Mouse (Mus musculus): ENCODE results near the gene Qars. TPM values are rescaled to one million over a fixed set of nuclear protein-coding genes. Genes with fewer than 3 reads are reported as not detected.
A peak's percentile ranks its signal among the peaks of the same experiment; 100 is the strongest.

Gene Qars
- polyA plus RNA-seq (2015; fragmentation: Nextera tagmentation; extraction: Ambion mirVana), result 63.1 and 66.1 TPM in 2 replicates

DNA sequence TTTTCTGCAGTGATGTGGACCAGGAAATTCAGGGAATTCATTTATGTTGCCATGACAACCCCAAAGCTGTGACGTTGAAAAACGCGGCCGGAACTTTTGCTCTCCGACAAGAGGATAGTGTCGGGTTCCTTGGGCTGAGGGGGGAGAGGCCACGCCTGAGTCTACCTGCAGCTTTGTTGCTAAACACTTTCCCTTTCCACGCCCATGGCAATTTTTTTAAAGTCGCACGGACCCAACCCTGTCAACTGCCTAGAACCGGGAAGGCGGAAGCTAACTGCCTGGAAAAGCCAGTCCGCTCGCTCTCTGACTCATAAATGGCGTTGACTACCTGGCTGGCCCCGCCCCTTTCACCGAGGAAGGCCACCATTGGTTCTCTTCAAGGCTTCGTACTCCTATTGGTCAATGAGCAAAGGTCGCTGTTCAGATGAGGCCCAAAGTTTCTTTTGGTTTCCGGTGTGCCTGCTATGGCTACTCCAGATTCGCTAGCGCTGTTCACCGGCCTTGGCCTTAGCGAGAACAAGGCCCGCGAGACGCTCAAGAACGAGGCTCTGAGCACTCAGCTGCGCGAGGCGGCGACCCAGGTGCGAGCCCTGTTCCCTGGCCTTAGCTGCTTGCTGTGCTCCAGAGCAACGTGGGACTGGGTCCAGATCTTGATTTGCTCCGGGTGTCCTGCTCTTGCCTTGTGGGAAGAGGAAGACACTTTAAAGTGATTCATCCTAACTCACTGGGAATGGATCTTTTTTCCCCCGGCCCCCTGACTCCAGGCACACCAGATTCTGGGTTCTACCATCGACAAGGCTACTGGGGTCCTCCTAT lies at the start of gene Qars:
Gene Qars, plus strand, starts transcription at position 88 of the 816 bp plus-strand sequence.
- H3K27ac ChIP-seq, result peak within 1 kb of the TSS; percentile 85
- peak within 1 kb of the TSS; percentile 80 for H3K4me3 ChIP-seq (replicated peaks)
- no peaks in the 10 kb centered on the region for H3K9me3 ChIP-seq (replicated peaks)
- under 1% methylated on average over 37 of the region's 37 CpGs for WGBS (ENCODE audit: insufficient replicate concordance)
- DNase-seq (peak; percentile 94), ATAC-seq (ENCODE audit: low read depth) (peak; percentile 96)
- peak within 1 kb of the TSS; percentile 83 for H3K9ac ChIP-seq
- no peaks in the 10 kb centered on the region for H3K27me3 ChIP-seq
- H3K36me3 ChIP-seq, result peaks cover 46% of the 10 kb centered on the region
- H3K4me2 ChIP-seq, result peak within 1 kb of the TSS; percentile 79
- peaks cover 22% of the 10 kb centered on the region for H3K4me1 ChIP-seq (replicated peaks)

GRCm38 (mm10) chr9:108459939-108460318 lies 47.6 kb upstream of the Qars start:
- peak overlapping the region; percentile 91 for H3K27ac ChIP-seq
- no peaks in the 10 kb centered on the region for H3K27me3 ChIP-seq
- H3K4me2 ChIP-seq, result peak overlapping the region; percentile 88
- H3K4me3 ChIP-seq (replicated peaks), result peak overlapping the region; percentile 91
- peaks cover 26% of the 10 kb centered on the region for H3K36me3 ChIP-seq
- WGBS (ENCODE audit: insufficient replicate concordance), result 88% methylated on average over 1 of the region's 1 CpGs
- DNase-seq, result no peak
- H3K9ac ChIP-seq, result peak overlapping the region; percentile 90; the same call in 1 of the 2 replicates
- H3K4me1 ChIP-seq (replicated peaks), result peaks cover 47% of the 10 kb centered on the region
- no peaks in the 10 kb centered on the region for H3K9me3 ChIP-seq (replicated peaks)
- ATAC-seq (ENCODE audit: low read depth), result no peak; the same call in 1 of the 2 replicates

DNA sequence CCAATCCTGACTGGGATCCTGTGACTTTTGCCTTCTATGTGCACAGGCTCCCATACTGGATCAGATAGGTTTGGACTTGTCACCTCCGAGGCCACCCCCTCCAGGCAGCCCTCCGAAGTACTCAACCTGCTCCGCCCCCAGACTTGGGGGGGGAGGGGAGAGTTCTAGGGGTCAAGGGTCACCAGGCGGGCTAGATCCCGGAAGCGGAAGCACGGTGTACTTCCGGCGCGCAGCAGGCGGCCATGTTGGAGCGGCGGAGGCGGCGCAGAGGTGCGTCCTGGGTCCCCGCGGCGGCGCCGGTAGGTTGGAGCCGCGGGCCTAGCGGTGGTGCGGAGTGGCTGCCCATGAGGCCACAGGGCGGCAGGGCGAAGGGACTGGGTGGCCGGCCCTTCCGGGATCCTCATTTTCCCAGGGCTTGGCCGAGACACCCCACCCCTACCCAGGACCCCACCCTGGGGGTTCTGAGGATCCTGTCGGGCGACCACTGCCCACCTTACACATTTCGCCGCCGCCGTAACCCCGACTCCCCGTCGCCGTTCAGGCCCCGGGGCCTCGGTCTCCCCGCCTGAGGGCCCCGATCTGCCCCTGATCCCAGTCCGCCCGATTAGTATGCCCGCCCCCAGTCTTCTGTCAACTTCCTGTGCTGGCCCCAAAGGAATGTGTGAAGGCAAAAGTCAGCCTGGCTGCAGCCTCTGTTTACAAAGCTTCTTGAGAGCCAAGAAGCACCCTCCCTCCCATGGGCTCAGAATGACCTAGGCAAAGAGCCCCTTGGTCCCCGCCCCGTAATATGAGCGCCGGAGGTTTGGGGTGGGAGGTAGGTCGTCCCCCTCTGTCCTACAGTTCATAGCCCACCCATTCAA lies 47.0 kb upstream of the Qars start, which contains the start of gene Ccdc71:
Gene Ccdc71, plus strand, starts transcription at position 209 of the 860 bp plus-strand sequence.
- WGBS (ENCODE audit: insufficient replicate concordance), result under 1% methylated on average over 52 of the region's 52 CpGs
- peak; percentile 78 for DNase-seq
- peak within 1 kb of the TSS; percentile 88 for H3K4me2 ChIP-seq
- H3K27me3 ChIP-seq, result no peaks in the 10 kb centered on the region
- H3K9ac ChIP-seq, result peak within 1 kb of the TSS; percentile 90
- H3K36me3 ChIP-seq, result peaks cover 32% of the 10 kb centered on the region
- ATAC-seq (ENCODE audit: low read depth), result peak; percentile 78
- H3K4me1 ChIP-seq (replicated peaks), result peaks cover 47% of the 10 kb centered on the region
- peak within 1 kb of the TSS; percentile 91 for H3K4me3 ChIP-seq (replicated peaks)
- H3K27ac ChIP-seq, result peak within 1 kb of the TSS; percentile 91
- no peaks in the 10 kb centered on the region for H3K9me3 ChIP-seq (replicated peaks)

- Histone ChIP-seq H3K4me3 (replicated peaks) (peak within 1 kb of the TSS; percentile 91), H3K9ac (peak within 1 kb of the TSS; percentile 90), H3K27me3 (no peaks in the 10 kb centered on the region), H3K36me3 (peaks cover 39% of the 10 kb centered on the region), H3K4me1 (replicated peaks) (peaks cover 40% of the 10 kb centered on the region), H3K4me2 (peak within 1 kb of the TSS; percentile 88), H3K9me3 (replicated peaks) (no peaks in the 10 kb centered on the region), H3K27ac (peak within 1 kb of the TSS; percentile 91)
- WGBS (ENCODE audit: insufficient replicate concordance), result 28% methylated on average over 11 of the region's 11 CpGs
- DNase-seq (no peak), ATAC-seq (ENCODE audit: low read depth) (no peak)
These were observed 46.3 kb upstream of the Qars start, which contains the start of gene Klhdc8b for GRCm38 (mm10) chr9:108461181-108461631. Klhdc8b (minus strand) TSS chr9:108461581.

- DNase-seq (no peak), ATAC-seq (ENCODE audit: low read depth) (no peak)
- peak overlapping the region; percentile 88 for H3K4me2 ChIP-seq
- no peaks in the 10 kb centered on the region for H3K9me3 ChIP-seq (replicated peaks)
- H3K36me3 ChIP-seq, result peaks cover 43% of the 10 kb centered on the region
- H3K9ac ChIP-seq, result peak overlapping the region; percentile 90
- 88% methylated on average over 5 of the region's 5 CpGs for WGBS (ENCODE audit: insufficient replicate concordance)
- peak overlapping the region; percentile 91 for H3K27ac ChIP-seq
- peaks cover 35% of the 10 kb centered on the region for H3K4me1 ChIP-seq (replicated peaks)
- peak overlapping the region; percentile 91 for H3K4me3 ChIP-seq (replicated peaks)
- no peaks in the 10 kb centered on the region for H3K27me3 ChIP-seq
These were observed 45.8 kb upstream of the Qars start for GRCm38 (mm10) chr9:108461675-108462074.

- 84% methylated on average over 10 of the region's 10 CpGs for WGBS (ENCODE audit: insufficient replicate concordance)
- Histone ChIP-seq H3K36me3 (peaks cover 43% of the 10 kb centered on the region), H3K4me2 (peak overlapping the region; percentile 88), H3K4me3 (replicated peaks) (0 out of 2 replicates have a peak overlapping the region, but pooled peaks have one; percentile 91), H3K9me3 (replicated peaks) (no peaks in the 10 kb centered on the region), H3K27ac (peak overlapping the region; percentile 91), H3K27me3 (no peaks in the 10 kb centered on the region), H3K9ac (peak overlapping the region; percentile 90), H3K4me1 (replicated peaks) (peaks cover 31% of the 10 kb centered on the region)
- ATAC-seq (ENCODE audit: low read depth) (no peak), DNase-seq (no peak)
These were observed 45.3 kb upstream of the Qars start for GRCm38 (mm10) chr9:108462192-108462591.

DNA sequence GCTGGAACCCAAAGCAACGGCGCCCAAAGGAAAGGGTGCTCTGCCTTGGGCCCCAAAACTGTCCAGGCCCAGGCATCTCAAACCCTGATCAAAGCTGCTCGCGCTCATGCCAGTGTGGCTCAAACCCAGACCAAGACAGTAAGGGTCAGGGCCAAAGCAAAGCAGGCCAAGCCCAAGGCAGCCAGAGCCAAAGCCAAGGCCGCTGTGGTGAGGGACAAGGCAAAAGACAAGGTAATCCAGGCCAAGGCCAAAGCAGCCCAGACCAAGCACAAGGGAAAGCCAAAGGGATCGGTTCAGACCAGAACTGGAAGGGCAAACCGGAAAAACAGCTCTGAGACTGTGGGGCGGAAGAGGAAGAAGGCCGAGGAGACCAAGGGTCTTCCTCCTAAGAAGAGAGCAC lies 43.8 kb upstream of the Qars start:
- WGBS (ENCODE audit: insufficient replicate concordance), result 91% methylated on average over 9 of the region's 9 CpGs
- no peak overlapping the region for H3K27ac ChIP-seq
- ATAC-seq (ENCODE audit: low read depth), result no peak

DNA sequence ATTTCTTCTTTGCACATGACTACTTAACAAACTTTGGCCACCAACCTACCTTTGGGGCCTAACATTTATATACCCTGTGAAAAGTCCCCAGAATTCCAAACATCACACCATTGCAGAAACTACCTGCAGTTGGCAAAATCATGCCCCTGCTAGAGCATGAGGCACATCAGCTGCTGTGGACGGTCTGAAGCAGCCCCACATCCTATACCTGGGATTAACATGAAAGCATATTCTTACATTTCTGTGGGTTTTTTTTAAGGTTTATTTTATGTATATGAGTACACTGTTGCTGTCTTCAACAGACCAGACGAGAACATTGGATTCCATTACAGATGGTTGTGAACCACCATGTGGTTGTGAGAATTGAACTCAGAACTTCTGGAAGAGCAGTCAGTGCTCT lies 41.3 kb upstream of the Qars start:
- H3K9me3 ChIP-seq (replicated peaks), result no peaks in the 10 kb centered on the region
- H3K4me1 ChIP-seq (replicated peaks), result peaks cover 15% of the 10 kb centered on the region
- no peak overlapping the region for H3K4me2 ChIP-seq
- H3K4me3 ChIP-seq (replicated peaks), result no peak overlapping the region
- H3K36me3 ChIP-seq, result peaks cover 48% of the 10 kb centered on the region
- no peak for DNase-seq
- no peak overlapping the region for H3K9ac ChIP-seq
- WGBS (ENCODE audit: insufficient replicate concordance), result 74% methylated on average over 2 of the region's 2 CpGs
- ATAC-seq (ENCODE audit: low read depth), result no peak
- no peaks in the 10 kb centered on the region for H3K27me3 ChIP-seq
- no peak overlapping the region for H3K27ac ChIP-seq

More for the DNA sequence above, 43.8 kb upstream of the Qars start:
- H3K27me3 ChIP-seq, result no peaks in the 10 kb centered on the region
- H3K4me2 ChIP-seq, result no peak overlapping the region
- H3K4me1 ChIP-seq (replicated peaks), result peaks cover 28% of the 10 kb centered on the region
- H3K4me3 ChIP-seq (replicated peaks), result no peak overlapping the region
- no peak for DNase-seq
- no peaks in the 10 kb centered on the region for H3K9me3 ChIP-seq (replicated peaks)
- H3K9ac ChIP-seq, result no peak overlapping the region
- peaks cover 48% of the 10 kb centered on the region for H3K36me3 ChIP-seq

DNA sequence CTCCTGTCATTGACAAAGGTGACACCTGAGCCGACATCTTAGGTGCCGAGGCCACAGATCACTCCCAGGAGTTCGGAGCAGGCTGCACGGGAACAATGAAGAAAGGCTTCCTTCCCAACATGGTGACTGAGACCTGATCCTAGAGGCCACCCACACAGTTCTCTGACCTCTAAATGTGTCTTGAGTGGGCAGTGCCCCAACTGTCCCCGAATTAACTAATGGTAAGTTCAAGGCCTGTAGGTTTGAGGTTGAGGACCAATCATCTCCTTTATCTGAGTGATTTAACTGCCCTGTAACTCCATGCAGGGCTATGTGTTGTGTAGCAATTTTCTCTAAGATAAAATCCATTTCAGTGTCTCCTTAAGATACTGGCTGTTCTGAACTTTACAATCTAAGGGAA lies 38.1 kb upstream of the Qars start:
- H3K27ac ChIP-seq, result no peak overlapping the region
- DNase-seq (no peak), ATAC-seq (ENCODE audit: low read depth) (no peak)
- no peaks in the 10 kb centered on the region for H3K27me3 ChIP-seq
- no peaks in the 10 kb centered on the region for H3K9me3 ChIP-seq (replicated peaks)
- no peak overlapping the region for H3K4me3 ChIP-seq (replicated peaks)
- WGBS (ENCODE audit: insufficient replicate concordance), result 64% methylated on average over 5 of the region's 5 CpGs
- H3K36me3 ChIP-seq, result peaks cover 27% of the 10 kb centered on the region
- no peak overlapping the region for H3K9ac ChIP-seq
- no peaks in the 10 kb centered on the region for H3K4me1 ChIP-seq (replicated peaks)
- no peak overlapping the region for H3K4me2 ChIP-seq

GRCm38 (mm10) chr9:108469845-108470244 lies 37.7 kb upstream of the Qars start:
- H3K4me2 ChIP-seq, result no peak overlapping the region
- no peak overlapping the region for H3K9ac ChIP-seq
- no peak overlapping the region for H3K4me3 ChIP-seq (replicated peaks)
- ATAC-seq (ENCODE audit: low read depth) (no peak), DNase-seq (no peak)
- peaks cover 23% of the 10 kb centered on the region for H3K36me3 ChIP-seq
- no peaks in the 10 kb centered on the region for H3K9me3 ChIP-seq (replicated peaks)
- H3K4me1 ChIP-seq (replicated peaks), result no peaks in the 10 kb centered on the region
- H3K27ac ChIP-seq, result no peak overlapping the region
- 53% methylated on average over 4 of the region's 4 CpGs for WGBS (ENCODE audit: insufficient replicate concordance)
- no peaks in the 10 kb centered on the region for H3K27me3 ChIP-seq

GRCm38 (mm10) chr9:108474528-108474927 lies 33.0 kb upstream of the Qars start:
- Histone ChIP-seq H3K27ac (no peak overlapping the region), H3K4me1 (replicated peaks) (peaks cover 11% of the 10 kb centered on the region), H3K4me3 (replicated peaks) (no peak overlapping the region), H3K36me3 (no peaks in the 10 kb centered on the region), H3K27me3 (peaks cover 8% of the 10 kb centered on the region; the same call in 1 of the 2 replicates), H3K9me3 (replicated peaks) (no peaks in the 10 kb centered on the region), H3K4me2 (no peak overlapping the region), H3K9ac (no peak overlapping the region)
- no peak for ATAC-seq (ENCODE audit: low read depth)
- DNase-seq, result no peak
- 35% methylated on average over 1 of the region's 1 CpGs for WGBS (ENCODE audit: insufficient replicate concordance)

Data from liver, embryonic 13.5 days (tissue).